Mouse (Mus musculus): ENCODE results near the gene Dpy30. TPM values are rescaled to one million over a fixed set of nuclear protein-coding genes. Genes with fewer than 3 reads are reported as not detected.

The Dpy30 gene
- polyA plus RNA-seq, 1 experiment from 2014 or later: 276 TPM

DNA sequence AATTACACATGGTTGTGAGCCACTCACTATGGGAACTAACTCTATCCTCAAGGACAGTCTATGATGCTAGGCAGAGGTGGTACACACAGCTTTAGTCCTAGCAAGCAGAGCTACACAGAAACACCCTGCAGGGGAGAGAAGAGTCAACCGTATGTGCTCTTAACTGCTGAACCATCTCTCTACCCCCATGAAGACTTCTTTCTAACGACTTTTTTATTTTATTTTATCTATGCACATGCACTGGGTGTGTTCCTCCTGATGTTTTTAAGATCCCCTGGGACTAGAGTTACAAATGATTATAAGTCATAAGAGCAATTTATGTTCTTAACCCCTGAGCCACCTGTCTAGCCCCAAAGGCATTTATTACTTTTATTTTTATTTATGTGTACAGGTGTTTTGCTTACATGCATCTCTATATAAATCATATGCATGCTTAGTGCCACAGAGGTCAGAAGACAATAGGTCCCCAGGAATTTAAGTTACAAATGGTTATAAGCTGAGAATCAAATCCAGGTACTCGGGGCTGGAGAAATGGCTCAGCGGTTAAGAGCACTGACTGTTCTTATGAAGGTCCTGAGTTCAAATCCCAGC, 37.5 kb downstream of the Dpy30 start:
- Histone ChIP-seq H3K36me3 (ENCODE audit: control insufficient read depth, insufficient read depth, low read length) (no peaks in the 10 kb centered on the region), H3K27ac (ENCODE audit: low read depth, low read length) (no peak overlapping the region), H3K4me3 (ENCODE audit: low read depth, low read length) (no peak overlapping the region), H3K4me1 (ENCODE audit: control insufficient read depth, insufficient read depth, low read length) (peaks cover 4% of the 10 kb centered on the region; the same call in 1 of the 2 replicates), H3K9ac (ENCODE audit: low read length) (no peak overlapping the region), H3K4me2 (no peak overlapping the region), H3K27me3 (ENCODE audit: control insufficient read depth, insufficient read depth, low read length) (no peaks in the 10 kb centered on the region), H3K9me3 (ENCODE audit: control insufficient read depth, low read length) (no peaks in the 10 kb centered on the region)
- ATAC-seq (ENCODE audit: low FRiP score) (no peak), DNase-seq (ENCODE audit: low spot score, missing footprints) (peak; percentile 35)
- 89% methylated on average over 4 of the region's 4 CpGs for WGBS

DNA sequence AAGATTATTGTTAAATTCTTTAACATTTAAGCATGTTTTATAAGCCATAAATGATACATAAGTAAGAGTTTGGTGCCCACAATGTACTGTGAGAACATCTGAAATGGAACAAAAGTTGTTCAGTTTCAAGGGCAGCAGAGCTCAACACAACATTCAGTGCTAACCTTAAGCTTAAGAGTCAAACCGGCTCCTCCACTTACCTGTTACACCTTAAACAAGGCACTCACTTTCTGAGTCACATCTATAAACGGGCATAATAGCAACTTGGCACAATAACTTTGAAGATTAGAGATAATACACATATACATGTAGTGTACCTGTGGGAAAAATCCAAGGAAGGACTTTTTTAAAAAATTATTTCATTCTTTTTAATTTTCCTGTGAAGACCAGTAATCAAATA, 38.0 kb downstream of the Dpy30 start:
- H3K9ac ChIP-seq (ENCODE audit: low read length): no peak overlapping the region
- DNase-seq (ENCODE audit: low spot score, missing footprints) (peak; percentile 53), ATAC-seq (ENCODE audit: low FRiP score) (no peak)
- H3K4me3 ChIP-seq (ENCODE audit: low read depth, low read length): no peak overlapping the region
- H3K4me1 ChIP-seq (ENCODE audit: control insufficient read depth, insufficient read depth, low read length): peaks cover under 1% of the 10 kb centered on the region; the same call in 1 of the 2 replicates
- whole genome bisulfite sequencing: 92% methylated on average over 2 of the region's 2 CpGs
- H3K27ac ChIP-seq (ENCODE audit: low read depth, low read length): no peak overlapping the region
- H3K4me2 ChIP-seq: no peak overlapping the region
- no peaks in the 10 kb centered on the region for H3K9me3 ChIP-seq (ENCODE audit: control insufficient read depth, low read length)
- no peaks in the 10 kb centered on the region for H3K27me3 ChIP-seq (ENCODE audit: control insufficient read depth, insufficient read depth, low read length)
- no peaks in the 10 kb centered on the region for H3K36me3 ChIP-seq (ENCODE audit: control insufficient read depth, insufficient read depth, low read length)

DNA sequence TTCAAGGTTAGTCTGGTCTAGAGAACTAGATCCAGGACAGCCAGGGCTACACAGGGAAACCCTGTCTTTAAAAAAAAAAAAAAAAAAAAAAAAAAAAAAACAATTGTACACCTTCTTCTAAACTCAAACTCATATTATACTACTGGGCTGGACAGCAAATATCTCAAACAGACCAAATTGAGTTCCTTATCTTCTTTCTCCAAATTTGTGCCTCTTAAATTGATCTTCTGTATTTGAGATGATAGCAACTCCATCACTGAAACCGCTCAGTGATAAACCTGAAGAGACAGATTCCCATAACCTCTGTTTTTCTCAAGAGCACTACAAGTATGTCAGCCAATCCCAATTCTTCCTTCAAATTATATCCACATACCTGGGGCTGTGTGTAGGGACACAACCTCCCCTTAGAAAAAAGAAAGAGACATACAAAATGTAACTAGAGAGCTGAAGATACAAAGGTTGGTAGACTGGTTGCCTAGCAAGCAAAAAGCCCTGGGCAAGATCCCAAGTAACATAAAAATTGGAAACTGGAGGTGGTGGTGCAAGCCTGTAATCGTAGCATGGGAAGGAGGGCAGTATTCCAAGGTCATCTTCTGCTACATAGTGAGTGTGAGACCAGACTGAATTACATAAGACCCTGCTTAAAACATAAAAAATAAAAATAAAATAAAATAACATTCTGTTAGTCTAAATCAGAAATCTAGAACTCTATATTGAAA, 39.2 kb downstream of the Dpy30 start:
- Histone ChIP-seq H3K27me3 (ENCODE audit: control insufficient read depth, insufficient read depth, low read length) (no peaks in the 10 kb centered on the region), H3K4me1 (ENCODE audit: control insufficient read depth, insufficient read depth, low read length) (no peaks in the 10 kb centered on the region), H3K9ac (ENCODE audit: low read length) (no peak overlapping the region), H3K4me3 (ENCODE audit: low read depth, low read length) (no peak overlapping the region), H3K4me2 (no peak overlapping the region), H3K9me3 (ENCODE audit: control insufficient read depth, low read length) (no peaks in the 10 kb centered on the region), H3K27ac (ENCODE audit: low read depth, low read length) (no peak overlapping the region), H3K36me3 (ENCODE audit: control insufficient read depth, insufficient read depth, low read length) (no peaks in the 10 kb centered on the region)
- WGBS: 91% methylated on average over 2 of the region's 2 CpGs
- ATAC-seq (ENCODE audit: low FRiP score): no peak
- peak; percentile 45 for DNase-seq (ENCODE audit: low spot score, missing footprints)

DNA sequence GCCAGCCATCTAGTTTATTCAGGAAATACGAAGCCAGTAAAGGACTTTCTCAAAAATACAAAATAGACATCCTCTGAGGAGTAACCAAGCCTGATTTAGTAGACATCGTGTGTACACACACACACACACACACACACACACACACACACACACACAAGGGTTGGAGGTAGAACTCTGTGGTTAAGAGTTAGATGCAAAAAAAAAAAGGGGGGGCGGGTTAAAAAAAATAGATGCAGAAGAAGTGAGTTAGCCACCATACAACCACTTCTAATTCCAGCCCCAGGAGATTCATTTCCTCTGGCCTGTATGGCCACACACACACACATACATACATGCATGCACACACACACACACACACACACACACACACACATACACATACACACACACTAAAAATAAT, 41.7 kb downstream of the Dpy30 start:
- H3K36me3 ChIP-seq (ENCODE audit: control insufficient read depth, insufficient read depth, low read length): no peaks in the 10 kb centered on the region
- no peak overlapping the region for H3K9ac ChIP-seq (ENCODE audit: low read length)
- 99% methylated on average over 3 of the region's 3 CpGs for WGBS
- no peaks in the 10 kb centered on the region for H3K4me1 ChIP-seq (ENCODE audit: control insufficient read depth, insufficient read depth, low read length)
- no peaks in the 10 kb centered on the region for H3K9me3 ChIP-seq (ENCODE audit: control insufficient read depth, low read length)
- no peak overlapping the region for H3K4me2 ChIP-seq
- DNase-seq (ENCODE audit: low spot score, missing footprints): no peak
- H3K27me3 ChIP-seq (ENCODE audit: control insufficient read depth, insufficient read depth, low read length): no peaks in the 10 kb centered on the region
- no peak overlapping the region for H3K27ac ChIP-seq (ENCODE audit: low read depth, low read length)
- no peak for ATAC-seq (ENCODE audit: low FRiP score)
- H3K4me3 ChIP-seq (ENCODE audit: low read depth, low read length): no peak overlapping the region

DNA sequence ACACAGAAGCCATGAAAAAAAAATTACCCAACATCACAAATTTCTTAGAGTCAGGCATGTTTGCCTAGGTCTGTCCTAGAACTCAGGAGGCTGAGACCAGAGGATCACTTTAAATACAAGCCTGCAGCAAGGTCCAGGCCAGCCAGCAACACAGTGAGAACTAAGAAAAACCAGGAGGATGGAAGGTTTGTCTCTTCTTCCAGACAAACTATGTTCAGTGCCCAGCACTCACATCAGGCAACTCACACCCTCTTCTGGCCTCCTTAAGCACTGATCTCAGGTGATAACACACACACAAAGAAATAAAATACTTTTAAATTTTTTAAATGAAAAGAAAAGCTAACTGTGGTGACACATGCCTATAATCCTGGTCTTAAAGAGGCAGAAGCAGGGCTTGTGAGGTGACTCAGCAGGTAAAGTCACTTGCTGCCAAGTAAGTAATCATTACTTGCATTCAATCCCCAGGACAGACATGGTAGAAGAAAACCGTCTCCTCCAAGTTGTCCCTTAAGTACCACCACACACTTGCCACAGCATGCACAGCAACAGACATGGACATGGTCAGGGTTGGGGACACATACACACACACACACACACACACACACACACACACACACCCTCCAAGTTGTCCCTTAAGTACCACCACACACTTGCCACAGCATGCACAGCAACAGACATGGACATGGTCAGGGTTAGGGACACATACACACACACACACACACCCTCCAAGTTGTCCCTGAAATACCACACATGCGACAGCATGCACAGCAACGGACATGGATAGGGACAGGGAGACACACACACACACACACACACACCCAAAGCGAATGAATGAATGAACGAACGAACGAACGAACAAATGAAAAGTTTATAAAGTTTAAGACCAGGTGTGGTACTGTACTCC, 44.5 kb downstream of the Dpy30 start:
- H3K4me3 ChIP-seq (ENCODE audit: low read depth, low read length): no peak overlapping the region
- no peak for ATAC-seq (ENCODE audit: low FRiP score)

DNA sequence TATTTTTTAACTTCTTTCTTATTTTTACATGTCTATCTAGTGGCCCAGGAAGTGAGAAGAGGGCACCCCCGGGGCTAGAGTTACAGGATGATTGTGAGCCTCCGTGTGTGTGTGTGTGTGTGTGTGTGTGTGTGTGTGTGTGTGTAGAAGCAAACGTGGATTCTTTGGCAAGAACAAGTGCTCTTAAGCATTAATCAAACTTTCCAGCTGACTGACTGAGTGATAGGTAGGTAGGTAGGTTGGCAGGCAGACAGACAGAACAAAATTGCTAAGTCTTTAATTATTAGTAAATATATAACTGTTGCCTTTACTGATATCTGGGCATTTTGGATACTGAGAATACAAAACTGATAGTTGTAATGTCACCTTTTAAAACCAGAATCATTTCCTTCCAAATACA, 49.3 kb downstream of the Dpy30 start:
- no peak overlapping the region for H3K4me2 ChIP-seq
- H3K27me3 ChIP-seq (ENCODE audit: control insufficient read depth, insufficient read depth, low read length): no peaks in the 10 kb centered on the region
- no peak overlapping the region for H3K9ac ChIP-seq (ENCODE audit: low read length)
- no peaks in the 10 kb centered on the region; the same call in 1 of the 2 replicates for H3K36me3 ChIP-seq (ENCODE audit: control insufficient read depth, insufficient read depth, low read length)
- no peak overlapping the region for H3K4me3 ChIP-seq (ENCODE audit: low read depth, low read length)
- DNase-seq (ENCODE audit: low spot score, missing footprints) (no peak), ATAC-seq (ENCODE audit: low FRiP score) (no peak)
- H3K9me3 ChIP-seq (ENCODE audit: control insufficient read depth, low read length): no peaks in the 10 kb centered on the region
- WGBS: 88% methylated on average over 3 of the region's 3 CpGs
- no peaks in the 10 kb centered on the region for H3K4me1 ChIP-seq (ENCODE audit: control insufficient read depth, insufficient read depth, low read length)
- no peak overlapping the region for H3K27ac ChIP-seq (ENCODE audit: low read depth, low read length)

More for the DNA sequence above, 44.5 kb downstream of the Dpy30 start:
- no peaks in the 10 kb centered on the region for H3K27me3 ChIP-seq (ENCODE audit: control insufficient read depth, insufficient read depth, low read length)
- no peaks in the 10 kb centered on the region for H3K4me1 ChIP-seq (ENCODE audit: control insufficient read depth, insufficient read depth, low read length)
- no peak for DNase-seq (ENCODE audit: low spot score, missing footprints)
- H3K36me3 ChIP-seq (ENCODE audit: control insufficient read depth, insufficient read depth, low read length): no peaks in the 10 kb centered on the region; the same call in 1 of the 2 replicates
- 93% methylated on average over 8 of the region's 8 CpGs for WGBS
- no peak overlapping the region for H3K27ac ChIP-seq (ENCODE audit: low read depth, low read length)
- no peaks in the 10 kb centered on the region for H3K9me3 ChIP-seq (ENCODE audit: control insufficient read depth, low read length)
- no peak overlapping the region for H3K4me2 ChIP-seq
- H3K9ac ChIP-seq (ENCODE audit: low read length): no peak overlapping the region

DNA sequence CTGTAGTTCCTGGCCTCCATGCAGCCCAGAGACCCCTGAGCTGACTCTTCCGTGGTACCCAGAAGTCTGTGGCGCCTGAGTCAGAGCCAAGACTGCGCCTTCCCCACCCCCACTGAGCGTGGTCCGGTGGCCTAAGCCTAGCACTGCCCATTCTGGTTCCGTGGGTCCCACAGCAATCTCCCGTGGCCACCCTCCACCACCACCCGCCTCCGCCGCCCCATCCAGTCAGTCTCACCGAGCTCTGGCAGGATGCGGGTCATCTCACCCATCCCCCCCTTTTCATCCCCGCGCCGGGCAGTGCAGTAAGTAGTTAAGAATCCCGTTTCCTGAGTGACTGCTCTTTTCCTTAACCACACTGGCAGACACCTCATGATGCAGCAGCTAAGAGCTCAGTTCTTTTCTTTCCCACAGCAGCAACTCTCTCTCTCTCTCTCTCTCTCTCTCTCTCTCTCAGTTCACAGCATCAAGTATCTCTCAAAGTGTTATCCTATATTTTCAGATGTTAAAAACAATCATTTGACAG, 51.0 kb downstream of the Dpy30 start:
- Histone ChIP-seq H3K9me3 (ENCODE audit: control insufficient read depth, low read length) (no peaks in the 10 kb centered on the region; the same call in 1 of the 2 replicates), H3K27ac (ENCODE audit: low read depth, low read length) (no peak overlapping the region), H3K4me3 (ENCODE audit: low read depth, low read length) (no peak overlapping the region), H3K27me3 (ENCODE audit: control insufficient read depth, insufficient read depth, low read length) (no peaks in the 10 kb centered on the region), H3K36me3 (ENCODE audit: control insufficient read depth, insufficient read depth, low read length) (no peaks in the 10 kb centered on the region; the same call in 1 of the 2 replicates), H3K4me2 (no peak overlapping the region), H3K9ac (ENCODE audit: low read length) (no peak overlapping the region), H3K4me1 (ENCODE audit: control insufficient read depth, insufficient read depth, low read length) (no peaks in the 10 kb centered on the region)
- 82% methylated on average over 16 of the region's 16 CpGs for WGBS
- DNase-seq (ENCODE audit: low spot score, missing footprints): no peak
- ATAC-seq (ENCODE audit: low FRiP score): 0 out of 2 replicates have a peak, but pooled peaks have one; percentile 33

DNA sequence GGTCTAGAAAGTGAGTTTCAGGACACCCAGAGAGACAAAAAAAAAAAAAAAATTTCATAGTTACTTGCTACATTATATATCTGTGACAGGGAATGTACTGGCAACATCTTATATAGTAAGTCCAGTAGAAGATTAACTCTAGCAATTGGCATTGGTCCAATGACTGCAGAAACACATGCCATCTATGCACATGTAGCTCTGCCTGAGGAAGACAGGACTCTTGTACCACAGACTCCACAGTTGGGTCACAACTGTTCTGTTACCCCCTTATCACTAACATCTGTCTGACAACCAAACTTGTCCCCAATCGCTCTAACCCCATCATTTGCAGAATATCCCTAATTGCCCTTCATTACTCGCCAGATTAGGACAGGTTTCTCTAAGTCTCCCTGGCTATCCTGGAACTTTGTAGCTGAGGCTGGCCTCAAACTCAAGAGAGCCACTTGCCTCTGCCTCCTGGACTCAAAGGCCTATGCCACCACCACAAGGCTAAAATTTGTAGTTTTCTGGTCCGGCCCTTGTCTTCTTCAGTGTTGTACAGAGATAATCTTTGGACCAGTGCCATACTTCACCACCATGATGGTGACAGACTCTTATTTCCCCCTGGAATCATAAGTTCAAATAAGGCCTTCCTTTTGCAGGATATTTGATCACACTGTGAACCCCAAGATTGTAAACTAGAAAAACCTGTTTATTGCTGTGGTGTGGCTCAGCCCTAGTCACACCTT, 52.0 kb downstream of the Dpy30 start:
- Histone ChIP-seq H3K9me3 (ENCODE audit: control insufficient read depth, low read length) (no peaks in the 10 kb centered on the region; the same call in 1 of the 2 replicates), H3K4me2 (no peak overlapping the region), H3K4me1 (ENCODE audit: control insufficient read depth, insufficient read depth, low read length) (no peaks in the 10 kb centered on the region), H3K27ac (ENCODE audit: low read depth, low read length) (no peak overlapping the region), H3K27me3 (ENCODE audit: control insufficient read depth, insufficient read depth, low read length) (no peaks in the 10 kb centered on the region), H3K9ac (ENCODE audit: low read length) (no peak overlapping the region), H3K4me3 (ENCODE audit: low read depth, low read length) (no peak overlapping the region), H3K36me3 (ENCODE audit: control insufficient read depth, insufficient read depth, low read length) (no peaks in the 10 kb centered on the region; the same call in 1 of the 2 replicates)
- DNase-seq (ENCODE audit: low spot score, missing footprints): no peak
- no peak for ATAC-seq (ENCODE audit: low FRiP score)
- 98% methylated on average over 3 of the region's 3 CpGs for WGBS

Data from midbrain, embryonic 11.5 days (tissue).